Mouse (Mus musculus): Measurements from ENCODE around the gene Hcn4. TPM values are rescaled to one million over a fixed set of nuclear protein-coding genes. Genes with fewer than 3 reads are reported as not detected.
A peak's percentile ranks its signal among the peaks of the same experiment; 100 is the strongest.

The Hcn4 gene
- not detected in 2 replicates for polyA plus RNA-seq (2012)

DNA sequence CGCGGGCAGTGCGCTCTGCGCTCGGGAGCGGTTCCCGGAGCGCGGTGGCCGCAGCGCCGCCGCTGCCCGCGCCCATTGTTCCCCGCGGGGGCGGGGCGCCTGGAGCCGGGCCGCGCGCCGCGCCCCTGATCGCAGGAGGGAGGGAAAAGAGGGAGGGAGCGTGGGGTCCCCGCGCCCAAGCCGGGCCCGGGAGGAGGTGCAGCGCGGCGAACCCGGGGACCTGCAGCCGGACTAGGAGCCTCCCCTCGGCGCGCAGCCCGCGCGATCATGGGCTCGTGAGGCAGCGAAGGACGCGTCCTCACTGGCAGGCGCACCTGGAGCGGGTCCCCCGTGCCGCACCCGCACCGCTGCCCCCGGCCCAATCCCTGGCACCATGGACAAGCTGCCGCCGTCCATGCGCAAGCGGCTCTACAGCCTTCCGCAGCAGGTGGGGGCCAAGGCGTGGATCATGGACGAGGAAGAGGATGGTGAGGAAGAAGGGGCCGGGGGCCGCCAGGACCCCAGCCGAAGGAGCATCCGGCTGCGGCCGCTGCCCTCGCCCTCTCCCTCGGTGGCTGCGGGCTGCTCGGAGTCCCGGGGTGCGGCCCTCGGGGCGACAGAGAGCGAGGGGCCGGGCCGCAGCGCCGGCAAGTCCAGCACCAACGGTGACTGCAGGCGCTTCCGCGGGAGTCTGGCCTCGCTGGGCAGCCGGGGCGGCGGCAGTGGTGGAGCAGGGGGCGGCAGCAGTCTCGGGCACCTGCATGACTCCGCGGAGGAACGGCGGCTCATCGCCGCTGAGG is at the start of gene Hcn4:
Gene Hcn4, plus strand, starts transcription at position 274 of the 779 bp plus-strand sequence.
- peaks cover 76% of the 10 kb centered on the region for H3K27me3 ChIP-seq (ENCODE audit: control insufficient read depth)
- TF ChIP-seq TAL1 (IDR thresholded peaks at IDR 0.05; ENCODE audit: low read length) (no peak), GATA1 (IDR thresholded peaks at IDR 0.05; ENCODE audit: low read length) (no peak)
- no peaks in the 10 kb centered on the region for H3K36me3 ChIP-seq (ENCODE audit: control insufficient read depth)
- no peaks in the 10 kb centered on the region; the same call in 1 of the 2 replicates for H3K9me3 ChIP-seq (ENCODE audit: control insufficient read depth, low read length)
- H3K4me3 ChIP-seq (replicated peaks) = peak within 1 kb of the TSS; percentile 16
- H3K4me1 ChIP-seq (ENCODE audit: control insufficient read depth) = no peaks in the 10 kb centered on the region

DNA sequence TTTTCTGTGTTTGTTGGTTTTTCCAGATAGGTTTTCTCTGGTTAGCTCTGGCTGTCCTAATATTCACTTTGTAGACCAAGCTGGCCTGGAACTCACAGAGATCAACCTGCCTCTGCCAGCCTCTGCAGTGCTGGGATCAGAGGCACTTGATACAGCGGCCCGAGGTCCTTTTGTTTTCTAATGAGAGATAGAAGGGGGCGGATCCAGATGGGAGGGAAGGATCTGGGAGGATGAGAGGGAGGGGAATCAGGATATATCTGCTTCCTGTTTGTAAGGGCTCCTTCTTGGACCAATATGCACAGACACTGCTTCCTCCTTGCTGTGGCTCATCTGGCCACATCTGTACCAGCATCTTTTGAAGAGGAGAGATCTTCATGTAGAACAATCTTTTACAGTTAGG is 48.5 kb upstream of the Hcn4 start:
- Histone ChIP-seq H3K36me3 (ENCODE audit: control insufficient read depth) (no peaks in the 10 kb centered on the region), H3K9me3 (ENCODE audit: control insufficient read depth, low read length) (no peaks in the 10 kb centered on the region), H3K4me1 (ENCODE audit: control insufficient read depth) (no peaks in the 10 kb centered on the region), H3K4me3 (replicated peaks) (no peak overlapping the region), H3K27me3 (ENCODE audit: control insufficient read depth) (no peaks in the 10 kb centered on the region)
- TF ChIP-seq GATA1 (IDR thresholded peaks at IDR 0.05; ENCODE audit: low read length) (no peak), TAL1 (IDR thresholded peaks at IDR 0.05; ENCODE audit: low read length) (no peak)

DNA sequence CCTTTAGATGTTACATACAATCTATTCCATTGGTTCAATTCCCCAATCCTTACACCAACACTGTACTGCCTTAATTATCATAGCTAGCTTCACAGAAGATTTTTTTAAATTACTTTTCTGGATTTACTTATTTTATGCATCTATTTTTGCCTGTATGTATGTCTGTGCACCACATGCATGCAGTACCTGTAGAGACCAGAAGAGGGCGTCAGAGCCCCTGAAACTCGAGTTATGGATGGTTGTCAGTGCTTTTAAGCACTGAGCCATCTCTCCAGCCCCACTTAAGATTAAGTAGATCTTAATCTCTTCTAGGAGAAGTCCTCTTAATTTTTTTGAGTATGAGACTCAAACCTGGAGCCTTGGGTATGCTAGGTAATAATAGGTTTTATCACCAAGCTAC is 47.8 kb upstream of the Hcn4 start:
- TF ChIP-seq GATA1 (IDR thresholded peaks at IDR 0.05; ENCODE audit: low read length) (no peak), TAL1 (IDR thresholded peaks at IDR 0.05; ENCODE audit: low read length) (no peak)
- no peaks in the 10 kb centered on the region for H3K36me3 ChIP-seq (ENCODE audit: control insufficient read depth)
- H3K4me1 ChIP-seq (ENCODE audit: control insufficient read depth) = no peaks in the 10 kb centered on the region
- no peaks in the 10 kb centered on the region for H3K9me3 ChIP-seq (ENCODE audit: control insufficient read depth, low read length)
- H3K27me3 ChIP-seq (ENCODE audit: control insufficient read depth) = no peaks in the 10 kb centered on the region
- H3K4me3 ChIP-seq (replicated peaks) = no peak overlapping the region

DNA sequence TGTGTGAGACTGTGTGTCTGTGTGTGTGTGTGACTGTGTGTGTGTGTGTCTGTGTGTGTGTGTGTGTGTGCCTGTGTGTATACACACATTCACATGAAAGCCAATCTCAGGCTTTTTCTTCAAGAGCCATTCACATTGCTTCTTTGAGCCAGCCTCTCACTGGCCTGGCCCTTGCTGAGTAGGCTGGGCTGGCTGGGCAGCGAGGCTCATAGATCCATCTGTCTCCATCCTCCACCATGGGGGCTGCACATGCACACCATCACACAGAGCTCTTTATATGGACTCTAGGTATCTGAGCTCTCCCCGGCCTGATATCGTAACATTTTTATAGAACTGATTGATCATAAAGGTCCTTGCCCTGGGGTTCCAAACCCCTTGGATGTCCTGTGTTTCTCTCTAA is 33.7 kb upstream of the Hcn4 start:
- H3K4me1 ChIP-seq (ENCODE audit: control insufficient read depth) = no peaks in the 10 kb centered on the region
- no peak for TF ChIP-seq TAL1 (IDR thresholded peaks at IDR 0.05; ENCODE audit: low read length)
- no peak for TF ChIP-seq GATA1 (IDR thresholded peaks at IDR 0.05; ENCODE audit: low read length)
- no peaks in the 10 kb centered on the region for H3K9me3 ChIP-seq (ENCODE audit: control insufficient read depth, low read length)
- no peaks in the 10 kb centered on the region for H3K36me3 ChIP-seq (ENCODE audit: control insufficient read depth)
- H3K27me3 ChIP-seq (ENCODE audit: control insufficient read depth) = no peaks in the 10 kb centered on the region
- H3K4me3 ChIP-seq (replicated peaks) = no peak overlapping the region

DNA sequence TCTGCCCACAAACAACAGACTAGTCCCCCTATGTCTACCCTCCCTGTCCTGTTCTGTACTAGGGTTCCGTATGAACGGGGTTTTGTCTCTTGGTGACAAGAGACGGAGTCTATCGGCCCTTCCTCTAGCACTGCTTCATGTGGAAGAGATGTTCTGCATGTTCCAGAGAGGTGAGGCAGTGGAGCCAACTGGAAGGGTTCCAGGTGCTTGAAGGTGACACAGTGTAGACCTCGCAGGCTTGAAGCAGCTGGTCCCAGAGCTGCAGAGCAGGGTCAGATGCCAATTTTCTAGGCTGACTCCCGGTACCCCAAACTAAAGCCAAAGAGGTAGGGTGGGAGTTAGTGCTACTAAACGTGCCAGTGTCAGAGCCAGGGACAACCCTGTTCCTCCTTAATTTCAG is 25.1 kb upstream of the Hcn4 start:
- H3K9me3 ChIP-seq (ENCODE audit: control insufficient read depth, low read length) = no peaks in the 10 kb centered on the region
- no peak for TF ChIP-seq TAL1 (IDR thresholded peaks at IDR 0.05; ENCODE audit: low read length)
- H3K4me1 ChIP-seq (ENCODE audit: control insufficient read depth) = no peaks in the 10 kb centered on the region
- no peaks in the 10 kb centered on the region for H3K36me3 ChIP-seq (ENCODE audit: control insufficient read depth)
- no peak overlapping the region for H3K4me3 ChIP-seq (replicated peaks)
- no peaks in the 10 kb centered on the region for H3K27me3 ChIP-seq (ENCODE audit: control insufficient read depth)

DNA sequence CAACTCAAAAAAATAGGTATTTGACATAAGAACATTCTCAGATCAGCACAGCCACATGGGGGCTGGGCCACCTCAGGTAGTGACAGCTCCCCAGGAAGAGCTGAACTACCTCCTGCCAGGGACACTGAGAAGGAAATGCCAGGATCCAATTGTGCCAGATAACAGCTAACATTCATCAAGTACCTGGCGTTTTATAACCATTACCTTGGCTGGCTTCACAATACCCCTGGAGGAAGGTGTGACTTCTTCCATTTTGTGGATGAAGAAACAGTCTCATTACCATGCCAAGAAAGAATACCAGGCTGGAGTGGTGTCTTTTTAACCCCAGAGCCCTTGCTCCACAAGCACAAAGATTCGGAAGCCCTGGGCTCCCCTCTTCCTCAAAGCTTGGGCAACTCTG is 21.8 kb upstream of the Hcn4 start:
- Histone ChIP-seq H3K27me3 (ENCODE audit: control insufficient read depth) (no peaks in the 10 kb centered on the region; the same call in 1 of the 2 replicates), H3K36me3 (ENCODE audit: control insufficient read depth) (no peaks in the 10 kb centered on the region), H3K9me3 (ENCODE audit: control insufficient read depth, low read length) (no peaks in the 10 kb centered on the region), H3K4me3 (replicated peaks) (no peak overlapping the region), H3K4me1 (ENCODE audit: control insufficient read depth) (no peaks in the 10 kb centered on the region; the same call in 1 of the 2 replicates)
- TF ChIP-seq GATA1 (IDR thresholded peaks at IDR 0.05; ENCODE audit: low read length) (no peak), TAL1 (IDR thresholded peaks at IDR 0.05; ENCODE audit: low read length) (no peak)

DNA sequence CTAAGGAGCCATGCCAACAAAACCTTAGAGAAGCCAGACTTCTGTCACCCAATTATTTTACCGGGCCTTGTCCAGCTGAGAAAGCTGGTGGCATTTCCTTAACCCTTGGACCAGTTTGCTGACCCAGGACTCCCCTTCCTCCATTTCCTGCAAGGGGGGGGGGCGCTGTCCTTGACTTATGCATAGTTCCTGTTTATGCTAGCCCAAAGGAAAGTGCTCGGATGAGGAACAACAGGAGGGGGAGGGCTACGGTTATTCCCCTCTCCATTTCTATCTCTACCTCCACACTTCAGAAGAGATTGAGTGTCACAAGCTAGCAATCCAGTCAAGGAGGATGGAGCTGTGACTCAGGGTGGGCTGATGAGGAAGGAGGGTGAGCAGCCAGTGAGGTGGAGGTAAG is 20.9 kb upstream of the Hcn4 start:
- H3K4me3 ChIP-seq (replicated peaks) = no peak overlapping the region
- TF ChIP-seq TAL1 (IDR thresholded peaks at IDR 0.05; ENCODE audit: low read length) (no peak), GATA1 (IDR thresholded peaks at IDR 0.05; ENCODE audit: low read length) (no peak)
- no peaks in the 10 kb centered on the region for H3K9me3 ChIP-seq (ENCODE audit: control insufficient read depth, low read length)
- H3K27me3 ChIP-seq (ENCODE audit: control insufficient read depth) = no peaks in the 10 kb centered on the region; the same call in 1 of the 2 replicates
- no peaks in the 10 kb centered on the region for H3K36me3 ChIP-seq (ENCODE audit: control insufficient read depth)
- H3K4me1 ChIP-seq (ENCODE audit: control insufficient read depth) = no peaks in the 10 kb centered on the region; the same call in 1 of the 2 replicates

DNA sequence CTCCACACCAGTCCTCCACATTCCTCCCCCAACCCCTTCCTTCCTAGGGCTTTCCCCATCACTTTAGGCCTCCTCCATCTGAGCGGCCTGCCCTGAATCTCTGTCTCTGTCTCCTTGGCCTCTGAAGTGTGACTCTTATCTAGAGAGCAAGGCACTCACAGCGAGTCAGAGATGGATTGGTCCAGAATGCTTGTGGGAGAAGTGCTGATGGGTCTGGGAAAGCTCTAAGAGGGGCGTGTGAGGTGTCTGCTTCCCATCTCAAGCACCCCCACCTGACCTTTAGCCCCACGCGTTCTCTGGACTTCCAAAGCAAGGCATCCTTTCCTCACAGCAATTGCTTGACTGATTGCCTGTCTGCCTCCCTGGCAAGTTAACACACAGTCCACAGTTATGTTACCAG is 20.4 kb upstream of the Hcn4 start:
- H3K27me3 ChIP-seq (ENCODE audit: control insufficient read depth) = no peaks in the 10 kb centered on the region; the same call in 1 of the 2 replicates
- H3K4me3 ChIP-seq (replicated peaks) = no peak overlapping the region
- TF ChIP-seq TAL1 (IDR thresholded peaks at IDR 0.05; ENCODE audit: low read length) (no peak), GATA1 (IDR thresholded peaks at IDR 0.05; ENCODE audit: low read length) (no peak)
- no peaks in the 10 kb centered on the region; the same call in 1 of the 2 replicates for H3K4me1 ChIP-seq (ENCODE audit: control insufficient read depth)
- no peaks in the 10 kb centered on the region for H3K36me3 ChIP-seq (ENCODE audit: control insufficient read depth)
- H3K9me3 ChIP-seq (ENCODE audit: control insufficient read depth, low read length) = no peaks in the 10 kb centered on the region

DNA sequence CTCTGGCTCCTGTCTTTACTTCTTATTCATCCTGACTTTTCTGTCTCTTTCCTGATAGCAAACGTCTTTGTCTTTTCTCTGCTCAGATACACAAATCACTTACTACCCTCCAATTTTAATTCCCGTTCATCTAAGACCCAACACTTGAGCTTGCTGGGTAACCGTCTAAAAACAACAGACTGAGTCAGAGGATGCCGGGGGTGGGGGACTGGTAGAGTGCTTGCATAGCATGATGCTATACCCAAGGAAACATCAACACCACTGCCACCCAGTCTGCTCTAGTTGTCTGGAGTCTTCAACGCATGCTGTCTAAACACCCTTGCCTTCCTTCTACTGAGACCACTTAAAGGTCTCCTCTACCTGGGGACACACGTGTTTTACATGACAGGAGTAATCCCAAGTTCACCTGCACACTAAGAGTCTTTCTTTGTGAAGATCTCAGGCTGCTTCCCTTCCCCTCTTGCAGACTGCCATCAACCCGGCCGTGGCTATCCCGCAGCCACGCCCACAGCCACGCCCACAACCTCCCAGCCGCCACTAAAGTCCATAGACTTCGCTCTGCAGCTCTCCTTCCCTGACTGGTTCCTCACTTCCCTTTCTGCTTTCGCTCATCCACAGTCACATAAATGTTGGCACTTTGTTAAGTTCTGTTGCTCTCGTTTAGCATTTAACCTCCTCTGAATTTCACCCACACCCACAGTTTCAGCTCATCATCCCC is 17.5 kb upstream of the Hcn4 start:
- no peaks in the 10 kb centered on the region; the same call in 1 of the 2 replicates for H3K27me3 ChIP-seq (ENCODE audit: control insufficient read depth)
- H3K9me3 ChIP-seq (ENCODE audit: control insufficient read depth, low read length) = no peaks in the 10 kb centered on the region
- TF ChIP-seq TAL1 (IDR thresholded peaks at IDR 0.05; ENCODE audit: low read length) (no peak), GATA1 (IDR thresholded peaks at IDR 0.05; ENCODE audit: low read length) (no peak)
- H3K36me3 ChIP-seq (ENCODE audit: control insufficient read depth) = no peaks in the 10 kb centered on the region
- H3K4me3 ChIP-seq (replicated peaks) = no peak overlapping the region
- H3K4me1 ChIP-seq (ENCODE audit: control insufficient read depth) = no peaks in the 10 kb centered on the region; the same call in 1 of the 2 replicates
